Mouse (Mus musculus) testis, postnatal 10 days (tissue): ENCODE data around the gene Chst12.
A peak's percentile ranks its signal among the peaks of the same experiment; 100 is the strongest.

Experiments used
- DNase-seq: peaks from one replicate; pipeline ENCODE4 v3.0.0; 2021; ENCODE audit warnings: low spot score

Chst12 gene

GRCm38 (mm10) chr5:140570223-140570870 lies 65.0 kb downstream of the Chst12 start:
- no peak for DNase-seq

GRCm38 (mm10) chr5:140571201-140571600 lies 65.9 kb downstream of the Chst12 start:
- no peak for DNase-seq

DNA sequence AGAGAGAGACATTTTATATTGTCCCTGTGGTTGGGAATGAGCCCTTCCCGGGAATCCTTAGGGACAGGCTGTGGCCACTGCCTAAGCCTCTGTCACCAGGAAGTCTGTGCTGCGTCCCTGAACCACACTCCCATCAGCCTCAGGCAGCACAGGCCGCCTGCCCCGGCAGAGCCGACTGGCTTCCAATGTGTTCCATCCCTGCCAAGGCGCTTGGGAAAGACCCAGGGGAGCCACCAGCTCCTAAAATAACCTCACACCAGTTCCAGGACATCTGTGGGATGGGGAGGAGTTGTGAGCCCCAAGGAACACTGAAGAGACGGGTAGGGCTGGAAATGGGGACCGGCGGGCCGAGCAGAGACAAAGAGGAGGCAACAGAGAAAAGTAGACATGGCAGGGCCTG lies 66.3 kb downstream of the Chst12 start:
- DNase-seq, result peak; percentile 69

- DNase-seq, result no peak
Measured at GRCm38 (mm10) chr5:140572611-140573010, 67.3 kb downstream of the Chst12 start.
